Mouse (Mus musculus): ENCODE results near the gene Zfp821. TPM values are rescaled to one million over a fixed set of nuclear protein-coding genes. Genes with fewer than 3 reads are reported as not detected.

Zfp821 gene
- polyA plus RNA-seq, 1 experiment from 2014 or later = 6.4 TPM

GRCm38 (mm10) chr8:109759426-109759825 lies 54.1 kb downstream of the Zfp821 start:
- no peak for TF ChIP-seq CTCF (IDR thresholded peaks at IDR 0.05; ENCODE audit: low read depth)
- ATAC-seq = no peak
- WGBS = 90% methylated on average over 7 of the region's 7 CpGs
- Histone ChIP-seq H3K27me3 (replicated peaks; ENCODE audit: control insufficient read depth, insufficient read depth, low read length) (no peaks in the 10 kb centered on the region), H3K4me1 (replicated peaks; ENCODE audit: control insufficient read depth, insufficient read depth, low read length) (no peaks in the 10 kb centered on the region), H3K27ac (ENCODE audit: low read depth, low read length) (no peak overlapping the region), H3K9me3 (ENCODE audit: control insufficient read depth) (0 out of 2 replicates have a peak, but pooled peaks cover 8% of the 10 kb centered on the region), H3K4me3 (ENCODE audit: low read depth, low read length) (no peak overlapping the region), H3K4me2 (replicated peaks; ENCODE audit: low read depth) (no peak overlapping the region), H3K9ac (ENCODE audit: low read depth, low read length) (no peak overlapping the region), H3K36me3 (ENCODE audit: control insufficient read depth, insufficient read depth) (no peaks in the 10 kb centered on the region)

- Histone ChIP-seq H3K9ac (ENCODE audit: low read depth, low read length) (no peak overlapping the region), H3K4me1 (replicated peaks; ENCODE audit: control insufficient read depth, insufficient read depth, low read length) (no peaks in the 10 kb centered on the region), H3K36me3 (ENCODE audit: control insufficient read depth, insufficient read depth) (no peaks in the 10 kb centered on the region), H3K9me3 (ENCODE audit: control insufficient read depth) (0 out of 2 replicates have a peak, but pooled peaks cover 8% of the 10 kb centered on the region), H3K4me3 (ENCODE audit: low read depth, low read length) (no peak overlapping the region), H3K4me2 (replicated peaks; ENCODE audit: low read depth) (no peak overlapping the region), H3K27ac (ENCODE audit: low read depth, low read length) (no peak overlapping the region), H3K27me3 (replicated peaks; ENCODE audit: control insufficient read depth, insufficient read depth, low read length) (no peaks in the 10 kb centered on the region)
- WGBS = 54% methylated on average over 1 of the region's 1 CpGs
- no peak for TF ChIP-seq CTCF (IDR thresholded peaks at IDR 0.05; ENCODE audit: low read depth)
- ATAC-seq = no peak
Observed at GRCm38 (mm10) chr8:109760221-109760620, 54.9 kb downstream of the Zfp821 start.

DNA sequence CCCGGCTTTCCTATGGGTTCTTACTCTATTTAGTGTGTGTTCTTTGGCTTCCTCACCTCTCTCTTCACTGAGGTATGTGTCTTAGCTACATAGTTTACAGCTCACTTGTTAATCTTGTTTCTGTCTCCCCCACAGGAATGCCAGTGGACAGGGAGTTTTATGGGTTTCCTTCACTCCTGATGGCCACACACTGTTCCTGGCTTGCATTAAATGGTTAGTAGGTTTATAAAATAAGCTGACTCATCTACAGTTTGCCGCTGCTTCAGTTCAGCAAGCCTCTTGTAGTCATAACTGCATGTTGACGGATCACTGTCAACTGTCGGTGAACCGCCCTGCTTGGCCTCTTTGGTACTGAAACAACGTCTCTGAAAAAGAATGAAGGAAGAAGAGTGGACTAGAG lies 58.7 kb downstream of the Zfp821 start:
- 87% methylated on average over 6 of the region's 6 CpGs for WGBS
- no peaks in the 10 kb centered on the region for H3K27me3 ChIP-seq (replicated peaks; ENCODE audit: control insufficient read depth, insufficient read depth, low read length)
- no peak overlapping the region for H3K27ac ChIP-seq (ENCODE audit: low read depth, low read length)
- H3K4me3 ChIP-seq (ENCODE audit: low read depth, low read length) = no peak overlapping the region
- 0 out of 2 replicates have a peak, but pooled peaks cover 8% of the 10 kb centered on the region for H3K9me3 ChIP-seq (ENCODE audit: control insufficient read depth)
- TF ChIP-seq CTCF (IDR thresholded peaks at IDR 0.05; ENCODE audit: low read depth) = no peak
- H3K4me2 ChIP-seq (replicated peaks; ENCODE audit: low read depth) = no peak overlapping the region
- no peak for ATAC-seq
- no peak overlapping the region for H3K9ac ChIP-seq (ENCODE audit: low read depth, low read length)
- H3K4me1 ChIP-seq (replicated peaks; ENCODE audit: control insufficient read depth, insufficient read depth, low read length) = no peaks in the 10 kb centered on the region
- no peaks in the 10 kb centered on the region for H3K36me3 ChIP-seq (ENCODE audit: control insufficient read depth, insufficient read depth)

DNA sequence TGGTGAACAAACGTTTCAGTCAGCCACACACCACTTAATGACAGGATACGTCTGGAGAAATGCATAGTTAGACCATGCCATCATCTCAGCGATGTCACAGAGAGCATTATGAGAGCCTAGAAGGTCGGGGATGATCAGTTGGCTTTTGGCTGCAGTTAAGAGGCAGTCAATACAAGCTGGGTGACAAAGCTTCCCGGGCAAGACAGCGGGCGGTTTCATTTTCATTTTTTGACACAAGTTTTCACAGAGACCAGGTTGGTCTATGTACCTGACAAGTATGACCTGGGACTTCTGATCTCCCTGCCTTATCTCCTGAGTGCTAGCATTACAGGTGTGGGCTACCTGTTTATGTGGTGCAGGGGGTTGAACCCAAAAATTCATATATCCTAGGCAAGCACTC lies 60.7 kb downstream of the Zfp821 start:
- H3K27ac ChIP-seq (ENCODE audit: low read depth, low read length) = no peak overlapping the region
- no peak for ATAC-seq
- H3K9ac ChIP-seq (ENCODE audit: low read depth, low read length) = no peak overlapping the region
- H3K4me3 ChIP-seq (ENCODE audit: low read depth, low read length) = no peak overlapping the region
- TF ChIP-seq CTCF (IDR thresholded peaks at IDR 0.05; ENCODE audit: low read depth) = no peak
- no peak overlapping the region for H3K4me2 ChIP-seq (replicated peaks; ENCODE audit: low read depth)
- 0 out of 2 replicates have a peak, but pooled peaks cover 8% of the 10 kb centered on the region for H3K9me3 ChIP-seq (ENCODE audit: control insufficient read depth)
- no peaks in the 10 kb centered on the region for H3K36me3 ChIP-seq (ENCODE audit: control insufficient read depth, insufficient read depth)
- H3K4me1 ChIP-seq (replicated peaks; ENCODE audit: control insufficient read depth, insufficient read depth, low read length) = no peaks in the 10 kb centered on the region
- H3K27me3 ChIP-seq (replicated peaks; ENCODE audit: control insufficient read depth, insufficient read depth, low read length) = no peaks in the 10 kb centered on the region
- WGBS = 58% methylated on average over 7 of the region's 7 CpGs

DNA sequence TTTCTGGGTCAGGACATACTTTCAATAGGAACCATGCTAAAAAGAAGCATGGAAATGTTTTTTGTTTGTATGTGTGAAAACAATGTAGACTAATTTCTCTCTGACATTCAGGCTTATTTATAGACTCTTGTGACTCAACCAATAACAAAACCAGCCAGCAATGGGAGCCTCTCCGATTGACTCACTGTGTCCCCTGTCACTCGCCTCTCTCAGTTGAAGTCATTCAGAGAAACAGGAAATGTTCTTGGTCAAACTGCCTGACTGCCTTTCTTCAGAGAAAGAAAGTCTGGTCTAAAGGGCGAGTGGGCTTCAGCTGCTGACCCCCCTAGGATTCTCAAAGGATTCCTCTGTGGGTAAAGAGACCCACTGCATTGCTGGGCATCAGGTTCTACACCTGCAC lies 67.8 kb downstream of the Zfp821 start:
- no peaks in the 10 kb centered on the region for H3K27me3 ChIP-seq (replicated peaks; ENCODE audit: control insufficient read depth, insufficient read depth, low read length)
- no peak overlapping the region for H3K9ac ChIP-seq (ENCODE audit: low read depth, low read length)
- 31% methylated on average over 3 of the region's 3 CpGs for WGBS
- ATAC-seq = no peak
- H3K4me3 ChIP-seq (ENCODE audit: low read depth, low read length) = no peak overlapping the region
- no peak overlapping the region for H3K27ac ChIP-seq (ENCODE audit: low read depth, low read length)
- H3K4me2 ChIP-seq (replicated peaks; ENCODE audit: low read depth) = no peak overlapping the region
- TF ChIP-seq CTCF (IDR thresholded peaks at IDR 0.05; ENCODE audit: low read depth) = no peak
- no peaks in the 10 kb centered on the region for H3K4me1 ChIP-seq (replicated peaks; ENCODE audit: control insufficient read depth, insufficient read depth, low read length)
- H3K9me3 ChIP-seq (ENCODE audit: control insufficient read depth) = no peaks in the 10 kb centered on the region
- no peaks in the 10 kb centered on the region for H3K36me3 ChIP-seq (ENCODE audit: control insufficient read depth, insufficient read depth)

Other genes with a start within 250 kb of the Zfp821 start
- gene Pmfbp1, start 211.5 kb upstream of the Zfp821 start, polyA plus RNA-seq (2015; fragmentation: Nextera tagmentation; extraction: Ambion mirVana) = not detected in 2 replicates
- 7.8 and 8.9 TPM in 2 replicates for gene Dhx38, start 139.7 kb upstream of the Zfp821 start, polyA plus RNA-seq (2015; fragmentation: Nextera tagmentation; extraction: Ambion mirVana)
- gene Txnl4b, start 139.7 kb upstream of the Zfp821 start, polyA plus RNA-seq (2015; fragmentation: Nextera tagmentation; extraction: Ambion mirVana) = 13.9 and 17.0 TPM in 2 replicates
- gene Hp, start 126.4 kb upstream of the Zfp821 start, polyA plus RNA-seq (2015; fragmentation: Nextera tagmentation; extraction: Ambion mirVana) = 0.47 and 0.50 TPM in 2 replicates
- 12.5 and 13.5 TPM in 2 replicates for gene Dhodh, start 96.9 kb upstream of the Zfp821 start, polyA plus RNA-seq (2015; fragmentation: Nextera tagmentation; extraction: Ambion mirVana)
- gene Pkd1l3, start 91.0 kb upstream of the Zfp821 start, polyA plus RNA-seq (2015; fragmentation: Nextera tagmentation; extraction: Ambion mirVana) = not detected in 2 replicates
- gene Ist1, start 12.3 kb upstream of the Zfp821 start, polyA plus RNA-seq (2015; fragmentation: Nextera tagmentation; extraction: Ambion mirVana) = 86.9 and 88.1 TPM in 2 replicates
- gene Atxn1l, start 32.2 kb downstream of the Zfp821 start, polyA plus RNA-seq (2015; fragmentation: Nextera tagmentation; extraction: Ambion mirVana) = 2.4 and 2.6 TPM in 2 replicates
- 27.1 and 28.2 TPM in 2 replicates for gene Ap1g1, start 73.0 kb downstream of the Zfp821 start, polyA plus RNA-seq (2015; fragmentation: Nextera tagmentation; extraction: Ambion mirVana)
- gene Phlpp2, start 163.0 kb downstream of the Zfp821 start, polyA plus RNA-seq (2015; fragmentation: Nextera tagmentation; extraction: Ambion mirVana) = 3.1 and 4.1 TPM in 2 replicates